Mouse (Mus musculus) kidney, adult 18-20 months (tissue): Measurements from ENCODE around the gene Gm28553.
"Not testable (repeated sequence)": the region's sequence is repeated elsewhere in the genome, so short reads cannot be mapped to it uniquely, and the experiment has no call there.

ENCODE experiments used
- DNase-seq: peaks from one replicate; pipeline ENCODE4 v3.0.0; 2021

The Gm28553 gene

DNA sequence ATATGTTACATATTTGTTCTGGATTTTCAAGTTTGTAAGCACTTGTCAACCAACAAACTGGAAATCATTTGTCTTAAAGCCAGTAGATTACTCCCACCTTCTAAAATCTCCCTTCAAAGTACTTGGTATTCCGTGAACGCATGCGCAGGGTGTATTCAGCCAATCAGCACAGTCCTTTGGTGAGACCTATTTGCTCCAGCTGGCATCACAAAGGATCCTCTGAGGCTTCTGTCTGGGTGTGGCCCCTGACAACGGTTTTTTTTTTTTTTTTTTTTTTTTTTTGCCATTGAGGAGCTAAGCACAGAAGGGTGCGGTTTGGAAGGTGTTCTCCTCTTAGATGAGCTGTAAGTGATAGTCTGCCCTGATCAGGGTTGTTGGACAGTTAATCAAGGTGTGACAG, at the start of gene Gm28553:
Gene Gm28553 (plus strand): TSS at position 301 of the 400 bp plus-strand sequence.
- not testable (repeated sequence) for DNase-seq
